Mouse (Mus musculus) cerebellum, postnatal 4 days (tissue): ENCODE measurements around the gene Cdc14b.
A peak's percentile ranks its signal among the peaks of the same experiment; 100 is the strongest.

Source experiments
- DNase-seq, 2 experiments: peaks; one replicate each; pipeline ENCODE4 v3.0.0; 2022; ENCODE audit warnings: low spot score in 2 of 2, mixed read lengths in 1 of 2

Cdc14b gene

GRCm38 (mm10) chr13:64178746-64179652 is 96.1 kb downstream of the Cdc14b start:
- no peak for DNase-seq

- no peak for DNase-seq
Observed at GRCm38 (mm10) chr13:64178000-64178399, 97.1 kb downstream of the Cdc14b start.

GRCm38 (mm10) chr13:64169746-64170145 is 105.3 kb downstream of the Cdc14b start:
- DNase-seq, result peak in 1 of 2 experiments; percentile 47

- DNase-seq, result no peak
Observed at GRCm38 (mm10) chr13:64163147-64163715, 111.9 kb downstream of the Cdc14b start.

GRCm38 (mm10) chr13:64162626-64163025 is 112.5 kb downstream of the Cdc14b start:
- no peak for DNase-seq

GRCm38 (mm10) chr13:64161916-64162611 is 113.0 kb downstream of the Cdc14b start:
- no peak for DNase-seq

GRCm38 (mm10) chr13:64161548-64161915 is 113.6 kb downstream of the Cdc14b start, which contains the start of gene Habp4:
Gene Habp4 (plus strand): TSS chr13:64161824.
- peak; percentile 95 for DNase-seq

GRCm38 (mm10) chr13:64156966-64157365 is 118.1 kb downstream of the Cdc14b start:
- DNase-seq, result no peak

GRCm38 (mm10) chr13:64155171-64155571 is 119.9 kb downstream of the Cdc14b start:
- no peak for DNase-seq

GRCm38 (mm10) chr13:64154651-64155050 is 120.4 kb downstream of the Cdc14b start:
- DNase-seq, result no peak

GRCm38 (mm10) chr13:64153751-64154267 is 121.3 kb downstream of the Cdc14b start:
- DNase-seq, result peak in 1 of 2 experiments; percentile 26

- DNase-seq, result peak; percentile 93 to 96
Observed at GRCm38 (mm10) chr13:64153083-64153682, 121.9 kb downstream of the Cdc14b start, which contains the start of gene Zfp367. Gene Zfp367 (minus strand): TSS chr13:64153202.

- no peak for DNase-seq
Observed at GRCm38 (mm10) chr13:64152671-64153082, 122.4 kb downstream of the Cdc14b start.

- DNase-seq, result peak; percentile 65 to 86
Observed at GRCm38 (mm10) chr13:64152241-64152669, 122.8 kb downstream of the Cdc14b start.

GRCm38 (mm10) chr13:64150121-64150520 is 125.0 kb downstream of the Cdc14b start:
- DNase-seq, result no peak
